Mouse (Mus musculus) splenic B cell, adult 2 months (primary cell): ENCODE measurements around the gene Krtcap2.

Source experiments
- DNase-seq: peaks from one replicate; pipeline ENCODE4 v3.0.0-alpha.2; 2011; ENCODE audit warnings: low read depth, low spot score
- H3K27me3 ChIP-seq: 2 replicates; pipeline ENCODE4 v1.6.1; 2012; ENCODE audit warnings: mild to moderate bottlenecking, low read length, moderate library complexity, mixed read lengths; ENCODE audit not compliant: control insufficient read depth, poor library complexity, insufficient read depth, severe bottlenecking
- H3K36me3 ChIP-seq: 2 replicates; pipeline ENCODE4 v1.6.1; 2012; ENCODE audit warnings: mild to moderate bottlenecking, low read length, moderate library complexity, mixed read lengths; ENCODE audit not compliant: control insufficient read depth, poor library complexity, insufficient read depth, severe bottlenecking

Krtcap2 gene

GRCm38 (mm10) chr3:89250435-89251040 lies 4.8 kb downstream of the Krtcap2 start:
- H3K36me3 ChIP-seq, result peaks cover 4% of the 10 kb centered on the region; the same call in 1 of the 2 replicates
- peak; percentile 86 for DNase-seq
- no peaks in the 10 kb centered on the region for H3K27me3 ChIP-seq

GRCm38 (mm10) chr3:89251365-89251895 lies 5.7 kb downstream of the Krtcap2 start:
- peak; percentile 82 for DNase-seq
- H3K36me3 ChIP-seq, result peaks cover 4% of the 10 kb centered on the region; the same call in 1 of the 2 replicates
- H3K27me3 ChIP-seq, result no peaks in the 10 kb centered on the region

GRCm38 (mm10) chr3:89254994-89255393 lies 9.2 kb downstream of the Krtcap2 start:
- Histone ChIP-seq H3K36me3 (no peaks in the 10 kb centered on the region), H3K27me3 (no peaks in the 10 kb centered on the region)
- no peak for DNase-seq

- no peaks in the 10 kb centered on the region for H3K27me3 ChIP-seq
- no peak for DNase-seq
- H3K36me3 ChIP-seq, result no peaks in the 10 kb centered on the region
Observed at GRCm38 (mm10) chr3:89256177-89256576, 10.4 kb downstream of the Krtcap2 start.

- no peaks in the 10 kb centered on the region for H3K27me3 ChIP-seq
- no peaks in the 10 kb centered on the region for H3K36me3 ChIP-seq
- no peak for DNase-seq
Observed at GRCm38 (mm10) chr3:89259076-89259475, 13.3 kb downstream of the Krtcap2 start, which contains the start of gene Dpm3. Dpm3 (plus strand) TSS chr3:89259358.

- DNase-seq, result no peak
- Histone ChIP-seq H3K27me3 (no peaks in the 10 kb centered on the region), H3K36me3 (no peaks in the 10 kb centered on the region)
Observed at GRCm38 (mm10) chr3:89260211-89260610, 14.4 kb downstream of the Krtcap2 start.

GRCm38 (mm10) chr3:89262417-89262816 lies 16.7 kb downstream of the Krtcap2 start:
- Histone ChIP-seq H3K36me3 (no peaks in the 10 kb centered on the region; the same call in 1 of the 2 replicates), H3K27me3 (no peaks in the 10 kb centered on the region)
- DNase-seq, result no peak

GRCm38 (mm10) chr3:89266439-89266893 lies 20.7 kb downstream of the Krtcap2 start:
- no peaks in the 10 kb centered on the region; the same call in 1 of the 2 replicates for H3K36me3 ChIP-seq
- H3K27me3 ChIP-seq, result no peaks in the 10 kb centered on the region
- DNase-seq, result peak; percentile 80

- H3K27me3 ChIP-seq, result no peaks in the 10 kb centered on the region
- H3K36me3 ChIP-seq, result no peaks in the 10 kb centered on the region; the same call in 1 of the 2 replicates
- DNase-seq, result no peak
Observed at GRCm38 (mm10) chr3:89268916-89269315, 23.1 kb downstream of the Krtcap2 start.

- no peaks in the 10 kb centered on the region; the same call in 1 of the 2 replicates for H3K36me3 ChIP-seq
- peak; percentile 70 for DNase-seq
- H3K27me3 ChIP-seq, result no peaks in the 10 kb centered on the region
Observed at GRCm38 (mm10) chr3:89270051-89270755, 24.4 kb downstream of the Krtcap2 start, which contains the start of gene Slc50a1. Slc50a1 (minus strand) TSS chr3:89270570.

GRCm38 (mm10) chr3:89270891-89271290 lies 25.1 kb downstream of the Krtcap2 start:
- Histone ChIP-seq H3K27me3 (no peaks in the 10 kb centered on the region), H3K36me3 (no peaks in the 10 kb centered on the region; the same call in 1 of the 2 replicates)
- no peak for DNase-seq

GRCm38 (mm10) chr3:89271760-89272159 lies 26.0 kb downstream of the Krtcap2 start:
- no peak for DNase-seq
- Histone ChIP-seq H3K36me3 (no peaks in the 10 kb centered on the region; the same call in 1 of the 2 replicates), H3K27me3 (no peaks in the 10 kb centered on the region)

GRCm38 (mm10) chr3:89276061-89276460 lies 30.3 kb downstream of the Krtcap2 start:
- DNase-seq, result no peak
- Histone ChIP-seq H3K36me3 (no peaks in the 10 kb centered on the region), H3K27me3 (no peaks in the 10 kb centered on the region)

- DNase-seq, result no peak
- H3K36me3 ChIP-seq, result no peaks in the 10 kb centered on the region
- H3K27me3 ChIP-seq, result no peaks in the 10 kb centered on the region
Observed at GRCm38 (mm10) chr3:89277281-89278021, 31.7 kb downstream of the Krtcap2 start.
